Mouse (Mus musculus) limb, embryonic 10.5 days (tissue): ENCODE measurements around the gene Krtap8-1. TPM values are rescaled to one million over a fixed set of nuclear protein-coding genes. Genes with fewer than 3 reads are reported as not detected.

ENCODE experiments used
- DNase-seq: peaks from one replicate; pipeline ENCODE4 v3.0.0-alpha.2; 2017; ENCODE audit warnings: low spot score
- H3K27ac ChIP-seq: fragments of 300-500 bp; sonication (generic); 2 replicates; pipeline ENCODE4 v1.5.1; 2016; ENCODE audit warnings: mild to moderate bottlenecking
- H3K27me3 ChIP-seq: fragments of 300-500 bp; sonication (generic); 2 replicates; pipeline ENCODE4 v1.6.1; 2016; ENCODE audit warnings: low read depth, mild to moderate bottlenecking; ENCODE audit not compliant: poor library complexity, severe bottlenecking
- H3K36me3 ChIP-seq: fragments of 300-500 bp; sonication (generic); 2 replicates; pipeline ENCODE4 v1.6.1; 2016; ENCODE audit warnings: mild to moderate bottlenecking, moderate library complexity
- H3K4me1 ChIP-seq: fragments of 300-500 bp; sonication (generic); 2 replicates; pipeline ENCODE4 v1.6.1; 2016
- H3K4me3 ChIP-seq: fragments of 300-500 bp; sonication (generic); 2 replicates; pipeline ENCODE4 v1.5.1; 2016; ENCODE audit warnings: mild to moderate bottlenecking, moderate library complexity
- H3K9me3 ChIP-seq: fragments of 300-500 bp; sonication (generic); replicated peaks from 2 replicates; pipeline ENCODE4 v1.6.1; 2016; ENCODE audit warnings: mild to moderate bottlenecking
- WGBS: fragments of 180-500 bp; shearing (Covaris S2); methylation state at CpG from one replicate; pipeline ENCODE4 v1.1.7; 2016; 5-methylcytosine and 5-hydroxymethylcytosine counted together
- polyA plus RNA-seq: library from polyadenylated mRNA; unstranded; fragments of >200 nt; fragmentation: Nextera tagmentation; extraction: Ambion mirVana; gene quantifications from 2 replicates; pipeline ENCODE4 v1.2.1, GENCODE M21; 2016

Krtap8-1 gene
- polyA plus RNA-seq, 1 experiment from 2014 or later, result not detected

GRCm38 (mm10) chr16:89495394-89496153, 7.8 kb upstream of the Krtap8-1 start:
- 92% methylated on average over 7 of the region's 7 CpGs for WGBS
- Histone ChIP-seq H3K4me3 (no peak overlapping the region), H3K36me3 (no peaks in the 10 kb centered on the region), H3K27me3 (no peaks in the 10 kb centered on the region), H3K4me1 (no peaks in the 10 kb centered on the region), H3K27ac (no peak overlapping the region), H3K9me3 (no peaks in the 10 kb centered on the region)
- DNase-seq, result no peak

DNA sequence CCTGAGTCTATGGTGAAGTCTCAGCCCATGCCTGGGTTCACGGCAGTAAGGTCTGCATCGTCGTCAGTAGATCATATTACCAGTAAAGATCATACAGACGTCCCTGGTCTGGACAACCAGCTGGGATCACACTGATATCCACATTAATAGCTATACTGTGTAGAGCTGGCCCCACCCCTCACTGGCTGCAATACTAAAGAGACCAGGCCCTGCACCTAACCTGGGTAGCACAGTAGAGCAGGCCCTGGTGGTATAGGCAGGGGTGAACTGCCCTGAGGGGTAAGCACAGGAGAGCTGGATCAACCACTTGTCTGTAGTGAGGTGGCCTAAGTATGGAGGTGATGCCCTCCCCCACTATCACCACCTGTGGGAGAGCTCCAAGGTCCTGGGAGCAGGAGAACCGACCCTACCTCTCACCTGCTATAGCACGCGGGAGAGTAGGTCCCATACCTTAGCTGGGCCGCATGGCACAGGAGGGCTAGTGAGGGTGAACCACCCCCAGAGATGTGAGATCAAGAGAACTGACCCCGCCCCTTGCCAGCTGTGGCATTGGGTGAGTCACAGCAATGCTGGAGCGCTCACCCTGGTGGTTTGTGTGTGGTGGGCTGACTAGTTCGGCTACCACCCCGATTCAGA, 10.0 kb downstream of the Krtap8-1 start:
- DNase-seq, result no peak
- no peaks in the 10 kb centered on the region for H3K36me3 ChIP-seq
- no peaks in the 10 kb centered on the region for H3K9me3 ChIP-seq
- H3K4me1 ChIP-seq, result no peaks in the 10 kb centered on the region
- WGBS, result 92% methylated on average over 12 of the region's 12 CpGs
- no peak overlapping the region for H3K4me3 ChIP-seq
- no peak overlapping the region for H3K27ac ChIP-seq
- H3K27me3 ChIP-seq, result no peaks in the 10 kb centered on the region

DNA sequence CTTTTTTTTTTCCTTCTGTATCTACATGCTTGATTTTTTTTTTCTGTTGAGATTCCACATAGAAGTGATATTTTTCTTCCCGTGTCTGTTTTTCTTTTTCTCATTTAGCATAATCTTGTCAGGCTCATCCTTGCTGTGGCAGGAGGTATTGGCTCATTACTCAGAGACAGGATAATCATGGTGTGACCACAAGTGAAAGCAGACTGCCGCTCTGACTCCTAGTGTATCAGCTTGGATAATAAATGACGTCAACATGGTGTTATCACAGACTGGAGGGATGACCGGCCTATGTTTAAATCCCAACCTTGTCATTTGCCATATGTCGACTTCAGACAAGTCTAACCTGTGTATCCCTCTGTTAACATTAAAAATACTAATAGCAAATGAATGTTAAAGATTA, 26.6 kb downstream of the Krtap8-1 start:
- H3K4me1 ChIP-seq, result no peaks in the 10 kb centered on the region
- no peaks in the 10 kb centered on the region for H3K36me3 ChIP-seq
- H3K4me3 ChIP-seq, result no peak overlapping the region
- WGBS, result 88% methylated on average over 5 of the region's 5 CpGs
- H3K9me3 ChIP-seq, result no peaks in the 10 kb centered on the region
- no peak overlapping the region for H3K27ac ChIP-seq
- H3K27me3 ChIP-seq, result no peaks in the 10 kb centered on the region
- no peak for DNase-seq

Other genes with a start within 250 kb of the Krtap8-1 start
- not detected in 2 replicates for gene Krtap21-1, start 84.1 kb downstream of the Krtap8-1 start, polyA plus RNA-seq
- gene Krtap6-2, start 67.8 kb downstream of the Krtap8-1 start, polyA plus RNA-seq, result not detected in 2 replicates
- not detected in 2 replicates for gene Krtap7-1, start 20.4 kb upstream of the Krtap8-1 start, polyA plus RNA-seq
- gene Krtap11-1, start 83.2 kb upstream of the Krtap8-1 start, polyA plus RNA-seq, result not detected in 2 replicates